Mouse (Mus musculus): ENCODE results near the gene Arrdc2. TPM values are rescaled to one million over a fixed set of nuclear protein-coding genes. Genes with fewer than 3 reads are reported as not detected.

The Arrdc2 gene
- total RNA-seq, 1 experiment = 11.4 TPM

- Histone ChIP-seq H3K9ac (ENCODE audit: insufficient read depth, low read depth, low read length, poor library complexity, severe bottlenecking) (no peak overlapping the region), H3K4me3 (ENCODE audit: insufficient read depth in 1 of 2, low read depth in 1 of 2, low read length in 2 of 2, poor library complexity in 1 of 2, severe bottlenecking in 1 of 2) (no peak overlapping the region), H3K4me1 (ENCODE audit: control insufficient read depth in 2 of 2, insufficient read depth in 2 of 2, low read length in 2 of 2, poor library complexity in 1 of 2) (peaks cover 0 to 36% of the 10 kb centered on the region in 2 experiments; a peak in 2 of 4 replicates), H3K36me3 (ENCODE audit: control insufficient read depth, insufficient read depth, low read length, poor library complexity, severe bottlenecking) (no peaks in the 10 kb centered on the region), H3K9me3 (ENCODE audit: control insufficient read depth, insufficient read depth, low read depth, low read length) (no peaks in the 10 kb centered on the region), H3K27ac (ENCODE audit: insufficient read depth, low read depth, low read length, poor library complexity, severe bottlenecking) (no peak overlapping the region)
- DNase-seq (ENCODE audit: low read depth, low spot score) = no peak
- TF ChIP-seq HCFC1 (IDR thresholded peaks at IDR 0.05; ENCODE audit: borderline replicate concordance, insufficient read depth, low read length) = no peak
- TF ChIP-seq CHD2 (IDR thresholded peaks at IDR 0.05; ENCODE audit: low read depth, low read length) = no peak
- TF ChIP-seq ZC3H11A (IDR thresholded peaks at IDR 0.05; ENCODE audit: borderline replicate concordance, low read depth, low read length) = no peak
- no peak for TF ChIP-seq MAFK (IDR thresholded peaks at IDR 0.05; ENCODE audit: insufficient read depth, low read depth, low read length)
- no peak for TF ChIP-seq ZNF384 (IDR thresholded peaks at IDR 0.05; ENCODE audit: low read depth, low read length)
- in situ Hi-C loops (cut with MboI; ENCODE audit: low sequenced_read_pairs in 2 of 2, unreplicated experiment in 2 of 2) = no loop called here
Observed at GRCm38 (mm10) chr8:70846371-70847154, 7.0 kb upstream of the Arrdc2 start.

DNA sequence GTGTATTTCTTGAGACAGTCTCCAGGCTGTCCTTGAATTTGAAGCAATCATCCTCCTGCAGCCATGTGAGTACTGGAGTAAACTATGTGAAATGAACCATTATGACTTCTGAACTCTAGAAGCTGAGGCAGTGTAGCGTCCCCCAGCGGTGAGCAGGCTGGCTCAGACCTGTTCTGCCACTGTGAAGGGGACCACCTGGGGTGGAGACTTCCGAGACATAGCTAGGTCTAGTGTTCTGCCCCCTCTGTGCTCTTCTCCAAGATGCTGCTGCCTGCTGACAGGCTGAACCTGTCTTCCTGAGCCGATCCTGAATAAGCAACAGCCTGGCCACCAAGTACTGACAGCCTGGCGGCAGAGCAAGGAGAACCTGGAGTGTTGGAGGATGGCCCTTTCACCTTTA, 5.6 kb upstream of the Arrdc2 start:
- H3K27ac ChIP-seq (ENCODE audit: insufficient read depth, low read depth, low read length, poor library complexity, severe bottlenecking) = no peak overlapping the region
- no peak overlapping the region for H3K4me3 ChIP-seq (ENCODE audit: insufficient read depth in 1 of 2, low read depth in 1 of 2, low read length in 2 of 2, poor library complexity in 1 of 2, severe bottlenecking in 1 of 2)
- in situ Hi-C loops (cut with MboI; ENCODE audit: low sequenced_read_pairs in 2 of 2, unreplicated experiment in 2 of 2) = no loop called here
- H3K36me3 ChIP-seq (ENCODE audit: control insufficient read depth, insufficient read depth, low read length, poor library complexity, severe bottlenecking) = no peaks in the 10 kb centered on the region
- peaks cover 2 to 33% of the 10 kb centered on the region in 2 experiments for H3K4me1 ChIP-seq (ENCODE audit: control insufficient read depth in 2 of 2, insufficient read depth in 2 of 2, low read length in 2 of 2, poor library complexity in 1 of 2)
- no peak for DNase-seq (ENCODE audit: low read depth, low spot score)
- no peaks in the 10 kb centered on the region for H3K9me3 ChIP-seq (ENCODE audit: control insufficient read depth, insufficient read depth, low read depth, low read length)
- TF ChIP-seq ZNF384 (IDR thresholded peaks at IDR 0.05; ENCODE audit: low read depth, low read length) (no peak), MAFK (IDR thresholded peaks at IDR 0.05; ENCODE audit: insufficient read depth, low read depth, low read length) (no peak), CHD2 (IDR thresholded peaks at IDR 0.05; ENCODE audit: low read depth, low read length) (no peak), ZC3H11A (IDR thresholded peaks at IDR 0.05; ENCODE audit: borderline replicate concordance, low read depth, low read length) (no peak), HCFC1 (IDR thresholded peaks at IDR 0.05; ENCODE audit: borderline replicate concordance, insufficient read depth, low read length) (no peak)
- H3K9ac ChIP-seq (ENCODE audit: insufficient read depth, low read depth, low read length, poor library complexity, severe bottlenecking) = no peak overlapping the region

DNA sequence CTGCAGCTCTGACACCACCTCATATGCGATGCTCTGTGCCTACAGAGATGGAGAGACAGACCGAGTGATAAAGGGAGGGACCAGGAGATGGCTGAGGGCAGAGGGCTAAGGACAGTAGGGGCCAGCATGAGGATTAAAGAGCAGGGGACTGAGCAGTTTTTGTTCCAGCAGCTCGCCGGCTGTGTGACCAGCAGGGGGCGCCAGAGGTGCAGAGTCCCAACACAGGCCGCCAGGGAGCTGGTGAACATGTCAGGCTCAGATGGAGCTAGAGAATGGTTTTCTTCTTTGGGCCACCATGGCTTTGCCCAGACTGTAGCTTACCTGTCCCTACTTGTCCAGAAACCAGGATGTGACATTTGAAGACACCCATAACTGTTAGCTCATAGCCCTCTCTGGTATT, 5.0 kb upstream of the Arrdc2 start:
- in situ Hi-C loops (cut with MboI; ENCODE audit: low sequenced_read_pairs in 2 of 2, unreplicated experiment in 2 of 2) = no loop called here
- no peaks in the 10 kb centered on the region for H3K36me3 ChIP-seq (ENCODE audit: control insufficient read depth, insufficient read depth, low read length, poor library complexity, severe bottlenecking)
- H3K27ac ChIP-seq (ENCODE audit: insufficient read depth, low read depth, low read length, poor library complexity, severe bottlenecking) = no peak overlapping the region
- no peak for DNase-seq (ENCODE audit: low read depth, low spot score)
- peaks cover 4 to 31% of the 10 kb centered on the region in 2 experiments for H3K4me1 ChIP-seq (ENCODE audit: control insufficient read depth in 2 of 2, insufficient read depth in 2 of 2, low read length in 2 of 2, poor library complexity in 1 of 2)
- H3K9me3 ChIP-seq (ENCODE audit: control insufficient read depth, insufficient read depth, low read depth, low read length) = no peaks in the 10 kb centered on the region
- peak; percentile 74; the same call in 1 of the 2 replicates for TF ChIP-seq ZC3H11A (IDR thresholded peaks at IDR 0.05; ENCODE audit: borderline replicate concordance, low read depth, low read length)
- no peak for TF ChIP-seq ZNF384 (IDR thresholded peaks at IDR 0.05; ENCODE audit: low read depth, low read length)
- no peak overlapping the region for H3K4me3 ChIP-seq (ENCODE audit: insufficient read depth in 1 of 2, low read depth in 1 of 2, low read length in 2 of 2, poor library complexity in 1 of 2, severe bottlenecking in 1 of 2)
- no peak overlapping the region for H3K9ac ChIP-seq (ENCODE audit: insufficient read depth, low read depth, low read length, poor library complexity, severe bottlenecking)

DNA sequence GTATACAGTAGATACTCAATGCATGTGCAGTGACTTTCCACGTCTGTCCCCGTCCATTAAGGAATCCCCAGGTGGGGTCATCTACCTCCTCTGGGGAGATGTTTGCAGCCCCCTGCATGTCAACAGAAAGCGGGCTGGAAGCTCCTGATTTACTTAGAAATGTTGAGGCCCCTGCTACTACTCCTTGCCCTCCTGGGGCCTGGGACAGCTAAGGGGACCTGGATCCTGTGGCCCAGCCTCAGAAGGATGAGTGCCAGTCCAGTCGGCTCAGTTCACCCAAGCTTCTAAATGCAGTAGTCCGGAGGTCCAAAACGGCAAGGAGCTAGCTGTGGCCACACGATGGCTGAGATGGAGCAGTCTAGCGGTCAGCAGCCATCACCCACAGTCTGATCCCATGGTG, 4.4 kb upstream of the Arrdc2 start:
- H3K4me1 ChIP-seq (ENCODE audit: control insufficient read depth in 2 of 2, insufficient read depth in 2 of 2, low read length in 2 of 2, poor library complexity in 1 of 2) = peaks cover 4 to 27% of the 10 kb centered on the region in 2 experiments; a peak in 3 of 4 replicates
- H3K9me3 ChIP-seq (ENCODE audit: control insufficient read depth, insufficient read depth, low read depth, low read length) = no peaks in the 10 kb centered on the region
- no peak overlapping the region for H3K4me3 ChIP-seq (ENCODE audit: insufficient read depth in 1 of 2, low read depth in 1 of 2, low read length in 2 of 2, poor library complexity in 1 of 2, severe bottlenecking in 1 of 2)
- no peaks in the 10 kb centered on the region for H3K36me3 ChIP-seq (ENCODE audit: control insufficient read depth, insufficient read depth, low read length, poor library complexity, severe bottlenecking)
- H3K9ac ChIP-seq (ENCODE audit: insufficient read depth, low read depth, low read length, poor library complexity, severe bottlenecking) = no peak overlapping the region
- no peak for DNase-seq (ENCODE audit: low read depth, low spot score)
- in situ Hi-C loops (cut with MboI; ENCODE audit: low sequenced_read_pairs in 2 of 2, unreplicated experiment in 2 of 2) = no loop called here
- TF ChIP-seq CHD2 (IDR thresholded peaks at IDR 0.05; ENCODE audit: low read depth, low read length) (no peak), ZC3H11A (IDR thresholded peaks at IDR 0.05; ENCODE audit: borderline replicate concordance, low read depth, low read length) (no peak), MAFK (IDR thresholded peaks at IDR 0.05; ENCODE audit: insufficient read depth, low read depth, low read length) (no peak), HCFC1 (IDR thresholded peaks at IDR 0.05; ENCODE audit: borderline replicate concordance, insufficient read depth, low read length) (no peak), ZNF384 (IDR thresholded peaks at IDR 0.05; ENCODE audit: low read depth, low read length) (no peak)
- H3K27ac ChIP-seq (ENCODE audit: insufficient read depth, low read depth, low read length, poor library complexity, severe bottlenecking) = no peak overlapping the region

All from ES-E14 (cell line).